Mouse (Mus musculus): ENCODE results near the gene Slc17a6.

Slc17a6 gene

DNA sequence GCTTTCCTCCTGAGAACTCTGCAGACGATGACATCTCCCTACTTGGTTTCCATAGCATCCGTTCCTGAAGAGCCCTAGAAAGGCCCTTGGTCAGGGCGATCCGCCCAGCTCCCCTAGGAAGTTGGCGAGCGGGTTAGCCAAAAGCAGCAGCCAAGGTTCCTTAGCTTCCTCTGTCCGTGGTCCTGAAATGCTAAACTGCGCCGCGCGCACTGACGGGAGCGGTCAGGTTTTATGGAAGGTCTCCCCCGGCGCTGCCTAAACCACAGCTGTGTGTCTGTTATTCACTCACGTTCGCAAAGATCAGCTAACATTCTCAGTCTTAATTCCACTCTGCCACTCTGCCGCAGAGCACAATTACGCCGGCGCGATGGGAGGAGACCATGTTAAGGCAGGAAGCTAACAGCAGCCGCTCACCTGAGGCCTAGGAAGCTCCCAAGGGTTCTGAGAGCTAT lies at the start of gene Slc17a6:
Gene Slc17a6, plus strand, starts transcription at position 313 of the 452 bp plus-strand sequence.
- in situ Hi-C loops (cut with MboI, MseI), result no loop called here

- in situ Hi-C loops (cut with MboI, MseI), result no loop called here
Measured at GRCm38 (mm10) chr7:51600021-51600420, 21.8 kb upstream of the Slc17a6 start.

GRCm38 (mm10) chr7:51603741-51604140 lies 18.1 kb upstream of the Slc17a6 start:
- in situ Hi-C loops (cut with MboI, MseI), result no loop called here

DNA sequence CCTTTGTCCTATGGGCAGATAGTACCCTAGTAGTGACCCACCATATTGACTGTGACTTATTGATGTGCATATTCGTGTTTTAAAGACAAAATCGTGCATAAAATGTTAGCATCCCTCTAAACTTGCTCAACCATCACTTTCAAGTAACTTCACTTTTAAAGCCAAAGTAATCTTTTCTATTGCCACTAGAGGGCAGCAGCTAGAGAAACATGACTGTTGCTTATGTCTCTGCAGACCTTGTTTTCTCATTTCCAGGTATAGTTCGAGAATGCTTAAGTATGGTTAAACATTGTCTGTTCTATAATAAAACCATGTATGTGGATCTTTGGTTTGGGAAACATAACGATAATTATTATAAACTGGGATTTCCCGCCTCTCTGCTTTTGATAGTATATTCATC lies 7.4 kb upstream of the Slc17a6 start:
- in situ Hi-C loops (cut with MboI, MseI), result no loop called here

GRCm38 (mm10) chr7:51617941-51618340 lies 3.9 kb upstream of the Slc17a6 start:
- in situ Hi-C loops (cut with MboI, MseI), result loop anchor here (5.0 kb wide), 1 partner anchor 354 kb away; no protein-coding TSS in a partner anchor

DNA sequence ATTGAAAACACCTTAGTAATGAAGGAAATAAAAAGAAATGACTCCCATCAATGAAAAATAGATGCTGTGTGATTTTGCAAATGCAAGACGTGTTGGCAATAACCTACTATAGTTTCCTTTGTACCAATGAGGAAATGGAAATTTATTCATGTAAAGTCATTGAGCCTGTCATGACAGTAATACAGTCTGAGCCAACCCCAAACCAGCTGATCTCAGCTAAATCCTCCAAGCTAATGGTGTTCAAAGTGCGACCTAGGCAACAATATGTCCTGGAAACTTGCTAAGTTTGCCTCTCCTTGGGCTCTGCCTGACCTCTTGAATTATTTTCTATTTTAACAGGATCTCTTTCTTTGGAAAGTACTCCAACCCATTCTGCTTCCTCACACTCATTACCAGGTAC lies 3.4 kb upstream of the Slc17a6 start:
- in situ Hi-C loops (cut with MboI, MseI), result loop anchor here (5.0 kb wide), 1 partner anchor 354 kb away; no protein-coding TSS in a partner anchor

DNA sequence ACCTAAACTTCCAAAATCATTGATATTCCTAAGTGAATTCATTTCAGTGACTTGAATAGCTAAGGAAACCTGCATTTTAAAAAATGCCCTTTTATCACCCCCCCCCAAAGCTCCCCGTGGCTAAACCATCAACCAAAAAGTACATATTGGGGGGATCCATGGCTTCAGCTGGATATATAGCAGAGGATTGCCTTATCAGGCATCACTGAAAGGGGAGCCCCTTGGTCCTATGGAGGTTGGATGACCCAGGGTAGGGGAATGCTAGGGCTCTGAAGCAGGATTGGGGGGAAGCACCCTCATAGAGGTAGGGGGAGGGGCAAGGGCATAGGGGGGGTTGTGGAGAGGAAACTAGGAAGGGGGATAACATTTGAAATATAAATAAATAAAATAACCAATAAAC lies 1.8 kb upstream of the Slc17a6 start:
- in situ Hi-C loops (cut with MboI, MseI), result loop anchor here (5.0 kb wide), 1 partner anchor 352 kb away; no protein-coding TSS in a partner anchor

- in situ Hi-C loops (cut with MboI, MseI), result no loop called here
Measured at GRCm38 (mm10) chr7:51622196-51622595, 390 bp downstream of the Slc17a6 start.

GRCm38 (mm10) chr7:51622666-51623065 lies 860 bp downstream of the Slc17a6 start:
- in situ Hi-C loops (cut with MboI, MseI), result no loop called here

GRCm38 (mm10) chr7:51624336-51624897 lies 2.6 kb downstream of the Slc17a6 start:
- in situ Hi-C loops (cut with MboI, MseI), result no loop called here

DNA sequence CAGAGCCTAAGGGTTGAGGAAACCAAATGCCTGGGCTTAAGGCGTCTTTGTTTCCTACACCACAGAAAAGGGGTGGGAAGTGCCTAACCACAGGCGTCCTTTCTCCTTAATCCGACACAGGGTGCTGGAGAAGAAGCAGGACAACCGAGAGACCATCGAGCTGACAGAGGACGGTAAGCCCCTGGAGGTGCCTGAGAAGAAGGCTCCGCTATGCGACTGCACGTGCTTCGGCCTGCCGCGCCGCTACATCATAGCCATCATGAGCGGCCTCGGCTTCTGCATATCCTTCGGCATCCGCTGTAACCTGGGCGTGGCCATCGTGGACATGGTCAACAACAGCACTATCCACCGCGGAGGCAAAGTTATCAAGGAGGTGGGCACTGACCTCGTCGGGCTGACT lies 3.4 kb downstream of the Slc17a6 start:
- in situ Hi-C loops (cut with MboI, MseI), result loop anchor here (25.0 kb wide), 1 partner anchor 212 kb away; no protein-coding TSS in a partner anchor

DNA sequence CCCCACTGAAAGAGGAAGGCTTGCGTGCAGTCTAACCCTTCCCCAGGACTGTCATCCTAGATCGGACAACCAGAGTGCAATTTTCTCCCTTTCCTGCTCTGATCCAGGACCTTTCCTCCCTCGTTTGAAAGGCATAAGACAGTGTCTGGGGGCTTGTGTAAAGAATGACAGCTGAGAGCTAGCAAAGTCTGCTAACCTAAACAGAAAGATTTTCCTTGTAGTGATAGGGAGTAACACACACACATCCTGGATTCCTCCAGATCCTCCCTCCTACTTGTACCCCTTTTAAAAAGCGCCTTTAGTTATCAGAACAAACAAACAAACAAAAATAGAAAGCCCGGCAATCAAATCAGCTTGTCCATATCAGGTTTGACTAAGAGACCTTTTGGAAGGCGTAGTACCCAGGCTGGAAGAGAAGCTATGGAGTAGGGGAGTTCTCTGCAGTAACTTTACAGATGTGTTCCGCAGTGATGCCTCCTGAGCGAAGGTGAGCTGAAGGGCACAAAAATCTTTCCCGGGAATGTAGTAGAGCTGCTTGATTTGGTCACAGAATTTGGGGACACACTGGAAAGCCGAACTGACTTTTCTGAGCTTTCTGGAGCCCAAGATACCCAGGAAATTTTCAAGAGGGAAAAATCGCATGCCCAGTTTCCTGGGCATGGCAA lies 3.9 kb downstream of the Slc17a6 start:
- in situ Hi-C loops (cut with MboI, MseI), result loop anchor here (25.0 kb wide), 1 partner anchor 212 kb away; no protein-coding TSS in a partner anchor

- in situ Hi-C loops (cut with MboI, MseI), result loop anchor here (25.0 kb wide), 1 partner anchor 211 kb away; no protein-coding TSS in a partner anchor
Measured at GRCm38 (mm10) chr7:51626451-51627000, 4.7 kb downstream of the Slc17a6 start.

- in situ Hi-C loops (cut with MboI, MseI), result loop anchor here (25.0 kb wide), 1 partner anchor 210 kb away; no protein-coding TSS in a partner anchor
Measured at GRCm38 (mm10) chr7:51627001-51627631, 5.3 kb downstream of the Slc17a6 start.

DNA sequence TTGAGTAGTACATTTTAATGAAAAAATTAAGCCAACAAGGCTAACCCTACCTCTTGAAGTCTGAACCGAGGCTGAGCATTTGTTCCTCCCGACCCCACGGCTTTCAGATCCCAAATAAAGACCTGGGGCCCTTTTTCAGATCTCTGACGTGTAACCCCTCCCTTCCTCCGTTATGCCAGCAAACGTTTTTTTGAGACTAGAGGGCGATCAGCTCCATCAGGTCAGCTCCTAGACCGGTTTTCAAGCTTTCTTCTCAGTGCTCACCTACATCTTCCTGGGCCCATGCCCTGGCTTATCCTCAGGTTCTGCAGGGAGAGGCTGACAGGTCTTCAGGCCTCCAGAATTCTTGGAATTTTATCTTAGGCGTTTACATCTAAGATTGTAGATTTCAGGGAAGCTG lies 5.9 kb downstream of the Slc17a6 start:
- in situ Hi-C loops (cut with MboI, MseI), result loop anchor here (25.0 kb wide), 1 partner anchor 210 kb away; no protein-coding TSS in a partner anchor

DNA sequence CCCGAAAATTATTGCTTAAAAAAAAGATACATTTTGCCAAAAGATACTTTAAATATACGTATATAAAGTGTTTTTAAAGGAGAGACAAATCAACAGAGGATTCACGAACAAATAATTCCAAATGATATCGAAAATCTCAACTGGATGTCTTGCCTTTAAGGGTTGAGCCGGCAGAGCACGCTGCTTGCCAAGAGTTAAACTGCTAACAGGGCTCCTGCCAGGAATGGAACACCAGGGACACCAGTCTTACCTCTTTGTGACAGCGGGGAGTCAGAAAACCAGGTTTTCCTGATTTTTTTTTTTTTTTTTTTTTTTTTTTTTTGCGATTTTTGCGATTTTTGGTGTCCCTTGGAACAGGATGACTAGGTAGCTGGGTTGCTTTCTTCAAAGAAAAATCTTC lies 6.5 kb downstream of the Slc17a6 start:
- in situ Hi-C loops (cut with MboI, MseI), result loop anchor here (25.0 kb wide), 1 partner anchor 209 kb away; no protein-coding TSS in a partner anchor

GRCm38 (mm10) chr7:51629206-51629605 lies 7.4 kb downstream of the Slc17a6 start:
- in situ Hi-C loops (cut with MboI, MseI), result loop anchor here (25.0 kb wide), 1 partner anchor 208 kb away; no protein-coding TSS in a partner anchor

DNA sequence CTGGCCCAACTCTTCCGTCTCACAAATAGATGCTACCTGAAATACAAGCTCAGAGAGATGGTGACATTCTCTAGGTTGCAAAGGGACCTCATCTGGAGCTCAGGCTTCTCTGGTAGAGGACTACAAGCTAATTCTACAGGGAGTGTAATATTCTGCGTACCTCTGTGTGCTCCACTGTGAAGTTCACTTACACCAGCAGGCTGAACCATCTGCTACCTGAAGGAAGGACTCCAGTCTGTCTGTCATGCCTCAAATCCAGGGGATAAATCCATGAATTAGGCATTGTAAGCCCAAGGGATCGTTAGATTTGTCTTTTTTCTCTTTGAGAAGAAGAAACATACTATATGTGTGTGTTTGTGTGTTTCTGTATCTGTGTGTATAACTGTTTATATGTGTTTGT lies 9.4 kb downstream of the Slc17a6 start:
- in situ Hi-C loops (cut with MboI, MseI), result loop anchor here (25.0 kb wide), 1 partner anchor 206 kb away; no protein-coding TSS in a partner anchor

GRCm38 (mm10) chr7:51632543-51633229 lies 10.9 kb downstream of the Slc17a6 start:
- in situ Hi-C loops (cut with MboI, MseI), result loop anchor here (25.0 kb wide), 1 partner anchor 205 kb away; no protein-coding TSS in a partner anchor

- in situ Hi-C loops (cut with MboI, MseI), result loop anchor here (25.0 kb wide), 1 partner anchor 204 kb away; no protein-coding TSS in a partner anchor
Measured at GRCm38 (mm10) chr7:51633230-51633844, 11.5 kb downstream of the Slc17a6 start.

DNA sequence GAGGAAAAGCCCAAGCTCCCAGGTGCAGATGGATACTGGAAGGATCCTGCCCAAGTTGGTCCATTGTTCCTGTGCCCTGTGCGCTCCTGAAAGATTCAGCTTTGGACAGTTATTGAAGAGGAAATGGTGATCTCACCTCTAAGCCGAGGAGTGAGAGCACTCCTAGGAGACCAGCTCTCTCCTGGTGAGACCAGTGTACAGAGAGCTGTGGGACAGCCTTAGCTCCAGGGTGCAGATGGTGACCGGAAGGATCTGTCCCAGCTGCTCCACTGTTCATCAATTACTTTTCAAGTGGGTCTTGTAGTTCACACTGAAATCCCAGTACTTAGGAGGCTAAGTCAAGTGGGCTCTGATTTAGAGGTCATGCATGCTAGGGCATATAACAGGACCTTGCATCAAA lies 35.3 kb downstream of the Slc17a6 start:
- in situ Hi-C loops (cut with MboI, MseI), result no loop called here
